Mouse (Mus musculus) adrenal gland, adult 18-20 months (tissue): ENCODE results near the gene Fhit. TPM values are rescaled to one million over a fixed set of nuclear protein-coding genes. Genes with fewer than 3 reads are reported as not detected.

Source experiments
- DNase-seq, 2 experiments: peaks; one replicate each; pipeline ENCODE4 v3.0.0; 2021 to 2022; ENCODE audit warnings: low spot score in 2 of 2
- total RNA-seq, 2 experiments: library from RNA; stranded (reverse); gene quantifications; 1 replicate in 1 of 2; 2 replicates in 1 of 2; pipeline ENCODE4 v1.2.3; 2021

Fhit gene
- total RNA-seq, 2 experiments from 2014 or later: 6.9 to 11.8 TPM

DNA sequence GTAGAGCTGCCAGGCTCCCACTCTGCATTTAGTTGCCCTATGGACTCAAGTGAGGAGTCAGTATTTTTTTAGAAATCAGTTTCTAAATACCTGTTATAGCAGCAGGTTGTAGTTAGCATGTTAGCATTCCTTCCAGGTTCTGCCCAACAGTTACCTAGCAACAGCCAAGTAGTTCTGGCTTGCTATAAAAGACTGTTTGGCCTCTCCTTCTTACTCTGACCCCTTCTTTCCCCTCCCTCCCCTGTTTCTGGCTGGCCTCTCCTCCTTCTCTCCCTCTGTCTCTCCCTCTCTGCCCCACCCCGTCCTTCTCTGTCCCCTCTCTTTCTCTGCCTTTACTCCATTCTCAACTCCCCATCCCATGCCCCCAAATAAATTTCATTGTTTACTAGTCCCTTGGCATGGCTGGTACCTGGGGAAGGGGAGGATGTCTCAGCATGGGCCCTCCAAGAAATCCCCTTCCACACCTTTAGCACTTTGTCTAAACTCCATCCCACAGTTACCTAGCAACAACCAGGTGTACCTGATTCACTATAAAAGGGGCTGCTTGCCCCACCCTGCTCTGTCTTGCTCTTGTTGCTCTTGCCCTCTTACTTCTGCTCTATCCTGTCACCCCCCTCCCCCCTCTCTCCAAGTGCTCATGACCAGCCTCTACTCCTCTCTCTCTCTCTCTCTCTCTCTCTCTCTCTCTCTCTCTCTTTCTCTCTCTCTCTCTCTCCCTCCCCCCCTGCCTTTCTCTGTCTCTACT is 1527.4 kb downstream of the Fhit start:
- DNase-seq: no peak

DNA sequence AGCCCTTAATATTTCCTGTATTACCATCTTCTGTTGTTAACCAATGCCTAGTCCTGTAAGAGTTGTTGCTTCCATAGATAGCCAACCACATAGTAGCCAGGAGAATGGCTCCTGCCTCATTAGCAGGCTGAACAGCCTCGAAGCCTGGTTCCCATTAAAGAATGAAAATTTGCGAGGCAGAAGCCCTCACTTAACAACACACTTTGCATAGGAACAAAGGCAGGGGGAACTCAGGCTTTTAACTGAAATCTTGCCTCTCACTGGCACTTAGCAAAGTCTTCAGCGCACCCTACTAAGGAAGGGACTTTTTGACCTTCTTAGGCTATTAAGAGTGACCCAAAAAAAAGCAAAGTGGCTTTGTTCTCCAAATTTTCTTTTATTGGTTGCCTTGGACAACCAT is 1529.3 kb downstream of the Fhit start:
- no peak for DNase-seq

DNA sequence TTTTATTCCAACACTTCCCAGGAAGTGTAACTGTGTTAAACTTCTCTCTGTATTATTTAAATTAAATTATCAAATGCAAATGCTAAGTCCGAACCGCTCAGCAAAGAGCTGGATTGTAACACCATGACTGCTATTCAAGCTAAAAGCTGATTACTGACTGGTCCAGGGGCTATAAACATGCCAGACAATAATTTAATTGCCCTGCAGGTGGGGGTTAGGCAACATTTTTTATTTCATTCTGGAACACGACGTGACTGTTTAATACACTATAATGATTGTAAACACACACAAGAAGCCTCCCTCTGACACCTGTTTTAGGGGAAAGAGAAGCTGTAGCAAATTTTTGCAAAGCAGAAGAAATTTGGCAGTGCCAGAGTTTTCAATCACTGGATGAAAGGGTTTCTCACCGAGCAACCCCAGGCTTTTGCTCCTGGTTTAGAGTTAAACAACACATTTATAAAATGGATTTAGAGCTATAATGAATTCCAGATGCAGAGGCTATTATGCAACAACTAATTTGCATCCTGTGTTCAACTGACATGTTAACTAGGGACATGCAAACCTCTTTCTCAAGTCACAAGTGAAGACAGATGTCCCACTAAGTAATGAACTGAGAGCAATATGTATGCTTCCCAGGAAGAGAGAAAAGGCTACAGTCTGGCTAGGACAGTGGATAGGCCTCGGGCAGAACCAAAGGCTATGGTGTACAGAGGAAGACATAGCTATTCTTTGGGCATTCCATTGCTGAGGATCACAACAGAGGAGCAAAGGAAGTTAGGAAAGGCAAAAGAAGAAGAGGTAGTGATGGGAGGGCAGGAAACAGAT is 1538.4 kb downstream of the Fhit start:
- no peak for DNase-seq

DNA sequence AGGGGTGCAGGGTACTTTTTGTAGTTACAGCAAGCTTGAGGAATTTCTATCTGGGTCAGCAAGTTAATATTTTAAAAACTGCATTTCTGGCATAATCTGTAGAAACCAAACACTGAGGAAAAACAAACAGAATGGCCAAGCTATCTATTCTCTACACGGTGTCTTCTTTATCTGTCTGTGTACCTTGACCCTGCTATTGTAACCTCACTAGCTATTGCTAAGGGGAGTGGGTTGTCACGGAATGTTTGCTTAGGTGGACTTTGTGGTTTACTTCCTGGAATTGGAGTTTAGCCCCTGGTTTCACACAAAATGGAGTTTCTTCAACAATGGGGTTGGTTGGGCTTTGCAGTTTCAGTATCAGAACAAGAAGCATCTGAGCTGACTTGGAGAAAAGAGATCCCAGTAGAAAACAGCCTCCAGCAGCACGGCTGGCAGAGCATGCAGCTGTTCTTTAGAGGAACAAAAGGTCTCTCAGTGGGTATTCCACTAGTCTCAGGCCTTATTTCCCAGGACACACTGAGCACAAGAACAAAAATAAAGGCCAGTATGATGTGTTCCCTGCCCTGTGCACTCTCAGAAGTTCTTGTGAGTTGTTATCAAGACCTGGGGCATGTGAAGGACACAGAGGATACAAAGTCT is 1540.8 kb downstream of the Fhit start:
- no peak for DNase-seq

DNA sequence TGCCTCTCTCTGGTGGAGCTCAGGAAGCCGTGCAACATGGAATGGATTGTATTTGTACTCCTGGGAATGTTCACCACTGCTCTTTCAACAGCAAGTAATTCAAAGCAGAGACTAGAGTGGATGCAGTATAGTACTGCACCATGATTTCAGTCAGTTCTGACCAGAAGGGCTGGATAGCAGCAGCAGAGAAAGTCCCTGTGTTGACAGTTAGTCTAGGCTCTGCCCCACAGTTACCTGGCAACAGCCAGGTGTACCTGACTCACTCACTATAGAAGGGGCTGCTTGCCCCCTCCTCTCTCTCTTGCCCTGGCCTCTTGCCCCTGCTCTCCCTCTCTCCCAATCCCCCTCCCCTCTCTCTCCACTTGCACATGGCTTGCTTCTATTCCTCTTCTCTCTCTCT is 1542.0 kb downstream of the Fhit start:
- DNase-seq: no peak

DNA sequence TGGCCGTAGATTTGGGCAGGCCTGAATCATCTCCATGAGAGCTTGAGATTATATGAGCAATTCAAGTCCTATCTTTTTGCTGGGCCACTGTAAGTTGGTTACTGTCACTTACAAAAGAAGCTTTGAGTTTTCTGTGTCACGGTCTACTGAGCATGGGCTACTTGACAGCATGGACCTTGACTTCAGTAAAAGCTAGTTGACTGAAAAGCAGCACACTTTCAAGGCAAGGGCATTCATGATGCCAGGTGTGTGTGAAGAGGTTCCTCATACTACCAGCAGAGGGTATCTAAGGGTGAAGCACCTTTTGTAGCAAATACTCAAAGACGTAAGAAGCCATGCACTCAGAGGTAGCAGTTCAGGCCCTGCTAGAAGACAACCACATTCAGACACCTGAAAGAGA is 1548.7 kb downstream of the Fhit start:
- no peak for DNase-seq

DNA sequence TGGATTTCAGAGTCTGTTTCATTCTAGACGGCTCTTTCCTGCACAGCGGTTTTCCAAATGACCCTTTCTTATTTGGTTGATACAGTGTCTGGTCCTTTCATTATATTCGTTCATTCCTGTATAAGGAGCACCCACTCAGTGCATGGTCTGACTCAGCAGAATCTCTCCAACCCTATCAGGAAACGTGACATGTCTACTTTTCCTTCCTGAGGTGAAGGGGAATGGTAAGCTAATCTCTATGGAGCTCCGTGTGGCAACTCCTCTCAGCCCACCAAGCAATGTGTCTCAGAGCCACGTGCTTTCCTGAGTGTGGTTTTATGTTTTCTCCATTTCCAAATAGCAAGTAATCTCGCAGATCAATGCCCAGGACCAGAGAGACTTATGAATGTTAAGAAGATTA is 1552.7 kb downstream of the Fhit start:
- DNase-seq: no peak

DNA sequence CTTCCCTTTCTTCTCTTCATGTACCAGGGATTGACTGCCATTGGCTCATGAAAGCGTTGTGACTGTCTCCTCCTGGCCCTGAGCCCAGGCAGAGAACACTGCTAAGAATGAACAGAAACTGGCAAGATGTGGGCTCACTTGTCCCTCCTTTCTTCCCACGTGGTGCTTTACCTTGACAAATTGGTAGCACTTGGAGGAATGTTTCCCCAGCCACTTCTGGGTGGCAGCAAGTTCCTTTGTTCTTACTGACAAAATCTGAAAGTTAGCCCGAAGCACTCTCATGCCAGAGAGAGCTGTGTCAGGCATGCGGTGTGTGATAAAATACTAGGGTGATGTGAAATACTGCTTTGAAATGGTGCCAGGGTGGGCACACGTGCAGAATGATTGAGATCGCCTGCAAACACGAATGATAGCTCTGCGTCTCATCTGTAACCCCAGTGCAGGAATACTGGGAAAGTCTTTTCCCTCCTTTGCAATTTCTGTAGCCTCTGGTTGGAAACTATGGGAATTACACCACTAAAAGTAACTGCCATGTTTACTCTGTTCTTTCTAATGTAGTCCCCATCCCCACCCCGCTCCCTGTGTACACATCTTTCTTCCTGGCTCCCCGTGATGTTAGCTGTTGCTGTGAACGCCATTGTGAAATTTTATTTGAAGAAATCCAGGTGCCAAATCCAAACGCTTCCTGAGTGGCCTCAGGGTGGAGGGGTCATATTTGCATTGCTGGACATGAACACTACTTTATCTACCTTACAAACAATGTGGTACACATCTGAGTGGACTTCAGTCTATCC is 1555.1 kb downstream of the Fhit start:
- DNase-seq: peak in 1 of 2 experiments; percentile 12

DNA sequence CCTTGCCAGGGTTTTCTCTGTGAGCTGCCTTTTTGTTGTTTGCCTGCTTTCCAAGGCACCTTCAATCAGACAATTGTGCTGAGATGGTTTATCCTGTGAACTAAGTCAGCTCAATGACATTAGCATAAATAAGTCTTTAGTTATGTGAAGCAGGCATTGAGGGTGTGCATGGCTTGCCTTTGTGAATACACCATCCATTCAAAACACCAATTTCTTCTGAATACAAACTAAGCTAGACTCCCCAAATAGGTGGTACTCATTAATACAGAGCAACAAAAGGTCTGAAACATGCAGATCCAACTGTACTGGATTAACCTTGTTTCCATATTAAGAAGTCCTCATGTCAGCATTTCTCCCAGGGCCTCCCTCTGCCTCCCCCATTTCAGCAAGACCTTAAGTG is 1561.6 kb downstream of the Fhit start:
- no peak for DNase-seq

DNA sequence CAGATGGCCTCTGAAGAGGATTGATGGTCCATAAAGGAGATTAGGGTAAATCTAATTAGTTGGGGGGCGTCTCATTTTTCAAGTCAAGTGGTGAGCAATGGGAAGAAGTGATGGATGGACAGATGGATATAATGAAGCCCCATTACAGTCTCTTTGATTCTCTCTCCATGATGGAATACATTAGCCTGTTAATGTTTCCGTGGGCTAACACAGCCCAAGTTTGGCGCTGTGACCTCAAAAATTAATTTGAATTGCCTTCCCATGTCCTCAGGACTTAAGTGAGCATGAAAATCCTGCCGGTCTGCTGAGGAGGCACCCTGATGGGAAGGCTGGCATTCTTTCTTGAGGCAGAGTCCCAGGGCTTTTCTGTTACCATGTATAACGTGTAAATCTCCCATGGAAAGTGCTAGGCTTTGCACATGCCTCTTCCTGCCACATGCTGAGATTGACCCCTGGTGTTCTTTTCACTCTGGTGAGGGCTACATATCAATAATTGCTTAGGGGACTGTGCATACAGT is 1564.3 kb downstream of the Fhit start:
- no peak for DNase-seq

DNA sequence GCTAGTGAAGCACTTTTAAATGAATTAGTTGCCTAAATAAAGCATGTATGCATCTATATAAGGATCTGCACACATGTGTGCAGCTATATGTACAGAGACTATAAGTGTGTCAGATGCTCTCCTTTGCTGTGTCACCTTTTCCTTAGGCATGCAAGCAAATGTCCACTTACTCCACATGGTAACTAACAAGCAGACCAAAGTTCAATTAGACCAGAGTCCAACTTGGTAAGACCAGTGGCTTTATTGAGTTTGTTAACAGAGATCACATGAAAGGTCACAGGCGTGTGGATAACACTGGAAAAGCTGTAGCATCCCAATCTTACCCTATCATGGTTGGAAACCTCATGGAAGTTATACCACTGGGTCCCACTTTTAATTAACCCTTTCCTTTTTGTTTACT is 1572.7 kb downstream of the Fhit start:
- DNase-seq: no peak

DNA sequence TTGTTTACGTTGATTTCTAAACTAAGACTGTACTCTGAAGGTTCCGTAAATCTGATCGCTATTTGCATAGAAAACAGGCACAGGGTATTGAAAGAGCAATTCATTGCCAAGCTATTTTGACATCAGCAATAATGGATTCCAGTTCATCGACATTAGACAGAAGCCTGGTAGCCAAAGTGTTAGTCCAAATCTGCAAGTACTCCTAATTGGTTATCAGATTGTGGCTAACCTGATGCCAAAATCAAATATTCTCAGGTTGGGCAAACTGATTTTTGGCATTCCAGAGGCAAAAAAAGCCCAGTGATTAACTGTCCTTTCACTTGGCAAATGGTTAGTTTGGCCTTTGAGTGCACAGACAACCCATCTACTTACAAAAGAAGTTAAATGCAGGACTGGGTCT is 1573.9 kb downstream of the Fhit start:
- no peak for DNase-seq

DNA sequence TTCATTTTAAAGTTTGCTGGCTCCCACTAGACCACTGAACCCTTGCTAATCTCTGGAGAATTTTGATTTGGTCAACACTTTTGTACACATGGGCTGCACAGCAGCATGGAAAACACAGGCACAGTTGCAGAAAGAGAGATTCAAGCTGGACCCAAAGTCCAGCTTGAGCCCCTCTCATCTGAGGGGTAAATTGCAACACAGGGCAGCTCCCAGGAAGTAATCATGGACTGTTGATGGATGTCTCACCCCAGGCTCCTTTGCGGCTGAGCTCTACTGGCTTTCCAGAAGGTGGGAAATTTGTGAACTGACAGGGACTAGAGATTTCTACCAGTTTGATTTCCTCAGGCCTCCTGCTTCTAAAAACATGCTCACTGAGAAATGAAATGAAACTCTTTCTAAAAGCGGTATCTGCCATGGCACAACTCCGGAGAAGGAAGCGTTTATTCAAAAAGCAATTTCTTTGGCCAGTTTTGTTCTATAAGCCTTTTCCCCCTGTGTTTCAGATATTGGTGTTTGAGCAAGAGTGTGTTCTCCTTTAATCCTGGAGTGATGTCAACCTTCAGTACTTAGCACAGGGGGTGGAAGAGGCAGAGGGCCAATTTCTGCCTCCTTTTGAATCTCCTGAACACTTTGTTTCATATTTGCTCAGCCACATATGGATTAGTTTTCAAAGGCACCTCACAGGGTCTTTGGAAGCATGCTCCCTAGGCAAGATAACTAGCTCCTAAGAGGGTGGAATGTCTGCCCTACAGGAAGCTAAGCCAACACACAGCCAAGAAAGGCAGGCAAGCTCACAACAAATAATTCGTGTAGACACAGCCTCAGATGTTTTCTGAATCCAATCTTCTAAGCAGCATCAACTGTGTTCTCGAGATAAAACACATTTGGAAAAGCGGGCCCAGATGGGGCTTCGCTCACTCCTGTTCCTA is 1578.3 kb downstream of the Fhit start:
- no peak for DNase-seq

DNA sequence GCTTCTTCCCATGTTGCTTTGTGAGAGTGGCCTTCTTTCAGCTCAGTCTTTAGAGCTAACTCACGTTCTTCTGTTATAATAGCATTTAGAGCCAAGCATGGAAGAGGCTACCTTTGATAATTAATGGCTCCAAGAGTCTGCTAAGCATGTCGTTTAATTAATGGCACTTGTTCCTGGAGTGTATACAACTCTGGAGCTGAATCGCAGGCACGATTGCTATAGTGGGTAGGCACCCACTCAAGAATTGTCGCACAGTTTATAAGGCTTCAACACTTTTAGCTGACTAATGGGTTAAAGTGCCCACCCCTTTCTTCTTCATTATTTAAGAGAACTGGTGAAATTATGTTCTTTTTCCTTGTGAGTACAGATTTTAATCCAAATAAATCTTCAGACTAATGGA is 1605.5 kb downstream of the Fhit start:
- DNase-seq: no peak

DNA sequence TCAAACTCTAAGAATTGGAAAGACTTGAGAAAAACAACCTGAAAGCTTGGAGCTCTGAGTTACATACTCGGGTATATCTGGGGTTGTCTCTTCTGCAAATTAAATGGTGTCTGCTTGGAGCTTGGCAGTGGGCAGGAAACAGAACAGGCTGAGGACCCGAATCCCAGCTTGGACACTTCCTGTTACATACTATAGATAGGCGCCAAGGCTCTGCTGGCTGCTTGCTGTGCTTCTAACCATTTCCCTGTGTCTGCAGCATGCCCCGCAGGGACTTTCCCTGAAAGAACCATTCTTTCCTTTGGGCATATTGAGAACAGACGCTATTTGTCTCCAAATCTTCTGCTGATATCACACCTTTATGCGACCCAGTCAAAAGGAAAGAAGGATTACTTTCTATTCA is 1606.0 kb downstream of the Fhit start:
- DNase-seq: no peak

DNA sequence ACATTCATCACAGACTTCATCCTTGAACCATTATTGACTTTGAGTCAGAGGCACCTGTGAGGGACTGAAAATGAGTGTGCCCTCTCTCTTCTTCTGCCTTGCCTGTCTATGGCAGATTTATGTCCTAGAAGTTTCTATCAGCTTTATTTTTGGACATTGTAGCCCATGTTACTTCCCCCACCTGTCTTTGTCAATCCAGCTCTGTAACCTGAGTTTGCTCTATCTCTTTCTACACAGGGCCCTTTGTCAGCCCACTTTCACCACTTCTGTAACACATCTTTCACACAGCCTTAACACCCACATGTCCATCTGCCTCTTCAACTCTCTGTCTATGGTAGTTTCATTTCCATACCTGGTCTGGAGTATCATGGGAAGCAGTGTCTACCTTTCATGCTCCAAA is 1609.7 kb downstream of the Fhit start:
- no peak for DNase-seq

DNA sequence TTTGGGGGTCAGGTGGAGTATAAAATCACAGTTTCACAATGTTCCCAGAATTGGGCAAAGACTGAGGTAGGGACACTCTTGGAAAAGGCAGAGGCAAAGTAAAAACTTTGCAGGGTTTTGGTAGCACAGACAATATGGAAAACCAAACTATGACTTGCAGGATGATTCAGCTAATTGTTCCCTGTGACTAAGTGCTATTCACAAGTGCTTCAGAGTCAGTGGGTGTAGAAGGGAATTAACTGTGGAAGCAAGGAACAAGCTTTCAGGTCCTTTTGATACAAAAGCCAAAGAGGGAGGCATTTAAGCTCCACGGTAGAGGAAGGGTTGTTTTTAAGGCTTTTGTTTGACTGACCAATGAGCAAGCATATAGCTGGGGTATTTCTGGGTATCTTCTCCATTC is 1613.9 kb downstream of the Fhit start:
- DNase-seq: no peak

DNA sequence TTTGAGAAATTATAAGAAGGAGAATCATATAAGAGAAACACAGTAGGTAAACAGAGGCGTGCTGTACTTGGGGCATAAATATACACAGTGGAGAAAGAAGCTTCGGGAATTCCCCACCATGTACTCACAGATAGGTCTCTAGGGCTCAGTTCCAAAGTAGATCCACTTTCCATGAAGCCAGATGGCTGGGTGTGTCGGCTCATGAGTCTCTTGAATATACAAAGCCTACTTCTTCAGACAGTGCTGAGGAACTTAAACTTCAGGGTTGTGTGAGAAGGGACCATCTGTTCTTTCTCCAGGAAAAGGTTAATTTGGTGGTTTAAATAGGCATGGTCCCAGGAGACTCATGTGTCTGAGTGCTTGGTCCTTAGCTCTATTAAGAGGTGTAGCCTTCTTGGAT is 1617.5 kb downstream of the Fhit start:
- DNase-seq: no peak

DNA sequence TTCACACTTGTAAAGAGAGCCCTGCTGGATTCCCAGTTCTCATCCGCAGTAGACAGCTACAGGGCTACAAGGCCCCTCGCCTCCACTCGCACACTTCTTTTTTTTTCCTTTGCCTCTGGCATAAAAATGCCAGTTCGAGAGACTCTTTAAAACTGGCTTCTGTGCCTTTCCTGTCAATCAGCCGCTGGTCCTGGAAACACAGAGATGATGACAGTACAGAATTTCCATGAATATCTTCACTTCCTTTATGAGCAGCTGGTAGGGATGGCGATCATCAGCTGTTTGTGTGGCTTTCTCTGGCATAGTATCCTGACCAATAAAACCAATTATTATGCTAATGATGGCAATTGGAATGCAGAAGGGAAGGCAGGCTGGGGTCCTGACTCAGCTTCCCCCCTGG is 1626.3 kb downstream of the Fhit start:
- no peak for DNase-seq

DNA sequence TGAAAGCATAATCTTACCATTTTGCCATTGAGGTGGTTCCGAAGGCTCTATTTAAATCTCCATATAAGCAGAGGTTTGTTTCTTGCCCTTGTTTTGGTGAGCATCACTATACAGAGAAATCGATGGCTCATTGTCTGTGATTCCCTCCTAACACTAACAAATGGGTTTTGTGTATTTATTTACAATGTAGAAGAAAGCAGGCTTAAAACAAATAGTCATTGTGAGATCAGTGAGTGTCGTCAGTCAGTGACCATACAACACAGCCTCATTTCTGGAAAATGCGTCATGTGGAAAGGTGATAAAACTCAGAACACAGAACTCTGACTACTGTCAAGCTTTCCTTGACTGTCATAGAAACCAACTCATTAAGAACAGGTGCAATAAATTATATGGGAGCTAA is 1632.6 kb downstream of the Fhit start:
- no peak for DNase-seq
